Mouse (Mus musculus): ENCODE results near the gene Ffar1. TPM values are rescaled to one million over a fixed set of nuclear protein-coding genes. Genes with fewer than 3 reads are reported as not detected.
"Not testable (repeated sequence)": the region's sequence is repeated elsewhere in the genome, so short reads cannot be mapped to it uniquely, and the experiment has no call there.

The Ffar1 gene
- polyA plus RNA-seq, 1 experiment from 2014 or later: not detected

DNA sequence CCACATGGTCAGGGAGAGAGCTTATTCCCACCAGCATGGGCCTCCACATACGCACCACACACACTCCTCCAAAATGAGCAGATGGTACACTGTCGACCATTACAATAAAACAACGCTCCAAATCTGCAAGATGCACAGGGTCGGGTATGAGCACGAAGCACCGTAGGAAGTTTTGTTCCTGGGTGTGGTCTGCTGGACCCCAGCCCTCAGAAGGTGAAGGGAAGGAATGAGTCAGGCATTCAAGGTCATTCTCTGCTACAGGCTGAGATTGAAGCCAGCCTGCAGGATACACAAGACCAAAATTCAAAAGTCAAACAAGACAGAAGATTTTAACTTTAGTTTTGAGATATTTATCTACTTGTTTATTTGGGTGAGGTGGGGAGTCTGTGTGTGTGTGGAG, 13.4 kb downstream of the Ffar1 start:
- H3K36me3 ChIP-seq: no peaks in the 10 kb centered on the region
- no peak overlapping the region for H3K4me2 ChIP-seq
- H3K9ac ChIP-seq: no peak overlapping the region
- H3K9me3 ChIP-seq (replicated peaks): no peaks in the 10 kb centered on the region
- H3K27ac ChIP-seq: no peak overlapping the region
- no peak overlapping the region for H3K4me3 ChIP-seq (replicated peaks)
- DNase-seq (no peak), ATAC-seq (ENCODE audit: low read depth) (no peak)
- H3K27me3 ChIP-seq: no peaks in the 10 kb centered on the region
- WGBS (ENCODE audit: insufficient replicate concordance): 57% methylated on average over 6 of the region's 6 CpGs
- peaks cover 11% of the 10 kb centered on the region for H3K4me1 ChIP-seq (replicated peaks)

DNA sequence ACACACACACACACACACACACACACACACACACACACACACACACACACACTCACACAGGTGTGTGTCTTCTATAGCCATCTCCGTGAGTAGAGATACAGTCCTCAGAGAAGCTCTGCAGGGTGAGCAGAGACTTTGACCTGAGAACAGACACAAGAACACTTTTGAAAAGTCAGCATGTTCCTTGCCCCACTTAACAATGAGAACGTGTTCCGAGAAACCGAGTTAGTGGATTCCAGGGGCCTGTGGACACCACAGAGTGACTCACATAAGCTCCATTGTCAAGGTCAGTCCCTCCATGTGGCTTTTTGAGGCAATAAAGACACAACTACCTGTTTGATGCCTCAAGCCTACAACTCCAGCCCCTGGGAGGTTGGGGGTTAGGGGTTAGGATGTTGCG, 14.0 kb downstream of the Ffar1 start:
- H3K27me3 ChIP-seq: no peaks in the 10 kb centered on the region
- H3K36me3 ChIP-seq: no peaks in the 10 kb centered on the region
- no peak overlapping the region for H3K9ac ChIP-seq
- no peak overlapping the region for H3K27ac ChIP-seq
- H3K4me3 ChIP-seq (replicated peaks): no peak overlapping the region
- H3K4me1 ChIP-seq (replicated peaks): peaks cover 11% of the 10 kb centered on the region
- no peak overlapping the region for H3K4me2 ChIP-seq
- DNase-seq (no peak), ATAC-seq (ENCODE audit: low read depth) (no peak)
- 57% methylated on average over 5 of the region's 5 CpGs for WGBS (ENCODE audit: insufficient replicate concordance)
- no peaks in the 10 kb centered on the region for H3K9me3 ChIP-seq (replicated peaks)

- no peak for ATAC-seq (ENCODE audit: low read depth)
- Histone ChIP-seq H3K4me3 (replicated peaks) (no peak overlapping the region), H3K36me3 (no peaks in the 10 kb centered on the region), H3K4me2 (no peak overlapping the region), H3K9me3 (replicated peaks) (no peaks in the 10 kb centered on the region), H3K4me1 (replicated peaks) (peaks cover 15% of the 10 kb centered on the region), H3K27me3 (no peaks in the 10 kb centered on the region), H3K27ac (no peak overlapping the region), H3K9ac (no peak overlapping the region)
- WGBS (ENCODE audit: insufficient replicate concordance): 39% methylated on average over 2 of the region's 2 CpGs
- no peak for DNase-seq
Measured at GRCm38 (mm10) chr7:30846505-30847053, 14.8 kb downstream of the Ffar1 start.

DNA sequence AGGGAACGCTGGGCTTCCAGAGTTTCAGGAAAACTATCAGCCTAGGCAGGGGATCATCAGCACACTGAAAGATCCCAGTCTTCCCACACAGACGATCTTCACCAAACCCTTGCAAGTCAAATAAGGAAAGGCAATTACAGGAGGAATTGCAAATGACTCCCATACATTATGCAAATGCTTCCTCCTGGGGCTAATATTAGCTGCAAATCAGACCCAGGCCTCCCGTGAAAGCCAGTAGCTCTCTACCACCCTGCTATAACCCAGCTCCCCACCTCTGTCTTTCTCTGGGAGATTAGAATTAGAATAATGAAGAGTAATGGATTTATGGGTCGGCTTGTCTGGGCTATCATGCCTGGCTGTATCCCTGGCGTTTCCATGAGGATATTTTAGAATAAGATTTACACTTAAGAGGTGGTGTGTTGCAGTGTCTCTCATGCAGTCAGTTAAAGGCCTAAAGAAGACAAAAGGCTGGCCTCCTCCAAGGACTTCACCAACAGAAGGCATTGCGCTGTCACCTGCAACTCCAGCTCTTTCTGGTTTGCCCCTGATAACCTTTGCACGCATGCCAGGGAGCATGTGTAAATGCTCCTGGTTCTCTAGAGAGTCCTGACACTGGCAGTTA, 16.6 kb downstream of the Ffar1 start:
- Histone ChIP-seq H3K9ac (no peak overlapping the region), H3K4me1 (replicated peaks) (peaks cover 20% of the 10 kb centered on the region), H3K36me3 (no peaks in the 10 kb centered on the region), H3K27me3 (no peaks in the 10 kb centered on the region), H3K4me2 (no peak overlapping the region), H3K9me3 (replicated peaks) (no peaks in the 10 kb centered on the region), H3K27ac (no peak overlapping the region), H3K4me3 (replicated peaks) (no peak overlapping the region)
- WGBS (ENCODE audit: insufficient replicate concordance): 47% methylated on average over 7 of the region's 7 CpGs
- no peak for DNase-seq
- ATAC-seq (ENCODE audit: low read depth): no peak

GRCm38 (mm10) chr7:30842092-30842491, 19.3 kb downstream of the Ffar1 start:
- Histone ChIP-seq H3K4me3 (replicated peaks) (no peak overlapping the region), H3K4me1 (replicated peaks) (peaks cover 20% of the 10 kb centered on the region), H3K27ac (no peak overlapping the region), H3K36me3 (no peaks in the 10 kb centered on the region), H3K9me3 (replicated peaks) (no peaks in the 10 kb centered on the region), H3K9ac (no peak overlapping the region), H3K4me2 (no peak overlapping the region), H3K27me3 (no peaks in the 10 kb centered on the region)
- no peak for DNase-seq
- WGBS (ENCODE audit: insufficient replicate concordance): 21% methylated on average over 5 of the region's 5 CpGs
- no peak for ATAC-seq (ENCODE audit: low read depth)

DNA sequence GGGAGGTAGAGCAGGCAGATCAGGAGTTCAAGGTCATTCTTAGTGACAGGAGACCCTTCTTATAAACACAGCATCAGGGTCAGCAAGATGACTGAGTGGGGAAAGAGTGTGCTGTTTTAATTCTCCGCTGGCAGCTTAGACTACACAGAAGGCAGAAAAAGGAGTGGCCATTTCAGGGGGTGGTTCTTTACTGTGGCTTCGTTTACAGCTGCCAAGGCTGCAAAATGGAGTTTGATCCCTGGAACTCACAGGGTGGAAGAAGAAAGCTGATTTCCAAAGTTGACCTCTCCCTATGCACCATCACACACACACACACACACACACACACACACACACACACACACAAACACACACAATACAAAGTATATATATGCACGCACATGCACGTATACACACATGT, 20.0 kb downstream of the Ffar1 start:
- no peaks in the 10 kb centered on the region for H3K36me3 ChIP-seq
- no peaks in the 10 kb centered on the region for H3K9me3 ChIP-seq (replicated peaks)
- H3K27me3 ChIP-seq: no peaks in the 10 kb centered on the region
- 60% methylated on average over 4 of the region's 4 CpGs for WGBS (ENCODE audit: insufficient replicate concordance)
- no peak overlapping the region for H3K4me2 ChIP-seq
- ATAC-seq (ENCODE audit: low read depth) (no peak), DNase-seq (no peak)
- peaks cover 20% of the 10 kb centered on the region for H3K4me1 ChIP-seq (replicated peaks)
- no peak overlapping the region for H3K9ac ChIP-seq
- H3K4me3 ChIP-seq (replicated peaks): no peak overlapping the region
- no peak overlapping the region for H3K27ac ChIP-seq

DNA sequence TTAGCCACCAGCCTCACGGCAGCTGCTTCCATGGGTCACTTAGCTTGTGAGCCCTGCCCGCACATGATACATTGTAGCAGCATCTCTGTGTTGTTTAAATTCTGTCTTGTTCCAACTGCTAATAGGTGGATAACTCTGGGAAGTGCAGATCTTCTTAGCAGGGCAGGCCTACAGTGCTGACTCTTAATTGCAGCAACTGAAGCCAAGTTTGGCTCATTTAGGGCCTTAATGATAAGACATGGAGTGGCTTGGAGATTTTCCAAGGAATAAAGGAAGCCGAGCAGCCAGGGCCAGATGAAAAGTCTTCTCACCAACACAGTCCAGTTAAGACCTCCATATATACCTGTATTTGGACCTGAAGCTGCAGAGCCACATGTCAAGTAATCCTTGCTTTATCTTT, 21.1 kb downstream of the Ffar1 start:
- WGBS (ENCODE audit: insufficient replicate concordance): 59% methylated on average over 3 of the region's 3 CpGs
- no peak overlapping the region for H3K4me3 ChIP-seq (replicated peaks)
- no peak for DNase-seq
- H3K27ac ChIP-seq: no peak overlapping the region
- no peak overlapping the region for H3K9ac ChIP-seq
- no peak for ATAC-seq (ENCODE audit: low read depth)
- H3K36me3 ChIP-seq: no peaks in the 10 kb centered on the region
- no peaks in the 10 kb centered on the region for H3K27me3 ChIP-seq
- H3K9me3 ChIP-seq (replicated peaks): no peaks in the 10 kb centered on the region
- H3K4me2 ChIP-seq: no peak overlapping the region
- H3K4me1 ChIP-seq (replicated peaks): peaks cover 20% of the 10 kb centered on the region

DNA sequence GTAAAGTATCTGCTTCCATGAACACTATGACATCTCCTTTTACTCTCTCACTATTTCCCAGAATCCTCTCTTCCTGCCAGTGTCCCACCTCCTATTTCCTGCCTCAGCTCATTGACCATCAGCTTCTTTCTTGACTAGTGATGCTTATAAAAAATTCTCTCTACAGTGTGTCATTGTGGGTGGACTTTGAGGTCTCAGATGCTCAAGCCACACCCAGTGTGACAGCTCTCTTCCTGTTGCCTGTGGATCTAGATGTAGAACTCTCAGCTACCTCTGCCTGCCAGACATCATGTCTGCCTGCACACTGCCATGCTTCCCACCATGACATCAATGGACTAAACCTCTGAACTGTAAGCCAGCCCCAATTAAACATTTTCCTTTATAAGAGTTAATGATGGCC, 24.1 kb downstream of the Ffar1 start:
- Histone ChIP-seq H3K9ac (no peak overlapping the region), H3K4me1 (replicated peaks) (peaks cover 9% of the 10 kb centered on the region), H3K4me2 (no peak overlapping the region), H3K36me3 (no peaks in the 10 kb centered on the region), H3K27me3 (no peaks in the 10 kb centered on the region), H3K9me3 (replicated peaks) (no peaks in the 10 kb centered on the region), H3K27ac (no peak overlapping the region), H3K4me3 (replicated peaks) (no peak overlapping the region)
- no peak for ATAC-seq (ENCODE audit: low read depth)
- no peak for DNase-seq

DNA sequence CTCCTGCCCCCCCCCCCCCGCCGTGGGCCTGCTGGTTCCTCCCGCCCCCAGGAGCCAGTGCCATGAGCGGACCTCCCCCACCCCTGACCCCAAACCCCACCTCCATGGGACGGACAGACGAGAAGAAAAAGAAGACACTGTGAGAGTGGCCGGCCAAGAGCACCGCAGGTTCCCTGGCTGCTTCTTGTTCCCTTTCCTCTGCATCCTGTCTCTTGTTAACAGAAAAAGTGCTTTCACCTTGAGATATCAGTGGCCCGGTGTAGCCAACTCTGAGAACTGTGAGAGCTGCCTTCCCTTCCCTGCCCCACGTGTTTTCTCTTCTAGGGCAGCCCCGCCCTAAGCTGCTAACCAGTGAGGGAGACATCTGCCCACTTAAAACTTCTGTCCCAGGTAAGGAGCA, 28.7 kb downstream of the Ffar1 start:
- DNase-seq; H3K9me3 ChIP-seq (replicated peaks); H3K36me3 ChIP-seq; H3K27me3 ChIP-seq; H3K4me2 ChIP-seq; H3K9ac ChIP-seq; ATAC-seq (ENCODE audit: low read depth); H3K27ac ChIP-seq; H3K4me1 ChIP-seq (replicated peaks); H3K4me3 ChIP-seq (replicated peaks): not testable (repeated sequence)
- 23% methylated on average over 8 of the region's 11 CpGs for WGBS (ENCODE audit: insufficient replicate concordance)

- no peaks in the 10 kb centered on the region for H3K36me3 ChIP-seq
- WGBS (ENCODE audit: insufficient replicate concordance): 38% methylated on average over 16 of the region's 17 CpGs
Measured at GRCm38 (mm10) chr7:30832261-30832660, 29.1 kb downstream of the Ffar1 start.

GRCm38 (mm10) chr7:30829428-30829827, 31.9 kb downstream of the Ffar1 start:
- ATAC-seq (ENCODE audit: low read depth) (no peak), DNase-seq (no peak)
- H3K27me3 ChIP-seq: no peaks in the 10 kb centered on the region
- H3K4me3 ChIP-seq (replicated peaks): no peak overlapping the region
- H3K9me3 ChIP-seq (replicated peaks): no peaks in the 10 kb centered on the region
- H3K27ac ChIP-seq: no peak overlapping the region
- no peak overlapping the region for H3K9ac ChIP-seq
- H3K4me1 ChIP-seq (replicated peaks): 0 out of 2 replicates have a peak, but pooled peaks cover 3% of the 10 kb centered on the region
- WGBS (ENCODE audit: insufficient replicate concordance): 47% methylated on average over 3 of the region's 3 CpGs
- no peak overlapping the region for H3K4me2 ChIP-seq
- H3K36me3 ChIP-seq: no peaks in the 10 kb centered on the region

More at GRCm38 (mm10) chr7:30832261-30832660, 29.1 kb downstream of the Ffar1 start:
- DNase-seq (no peak), ATAC-seq (ENCODE audit: low read depth) (no peak)
- Histone ChIP-seq H3K4me3 (replicated peaks) (no peak overlapping the region), H3K27me3 (no peaks in the 10 kb centered on the region), H3K9ac (no peak overlapping the region), H3K27ac (no peak overlapping the region), H3K9me3 (replicated peaks) (no peaks in the 10 kb centered on the region), H3K4me2 (no peak overlapping the region), H3K4me1 (replicated peaks) (0 out of 2 replicates have a peak, but pooled peaks cover 3% of the 10 kb centered on the region)

DNA sequence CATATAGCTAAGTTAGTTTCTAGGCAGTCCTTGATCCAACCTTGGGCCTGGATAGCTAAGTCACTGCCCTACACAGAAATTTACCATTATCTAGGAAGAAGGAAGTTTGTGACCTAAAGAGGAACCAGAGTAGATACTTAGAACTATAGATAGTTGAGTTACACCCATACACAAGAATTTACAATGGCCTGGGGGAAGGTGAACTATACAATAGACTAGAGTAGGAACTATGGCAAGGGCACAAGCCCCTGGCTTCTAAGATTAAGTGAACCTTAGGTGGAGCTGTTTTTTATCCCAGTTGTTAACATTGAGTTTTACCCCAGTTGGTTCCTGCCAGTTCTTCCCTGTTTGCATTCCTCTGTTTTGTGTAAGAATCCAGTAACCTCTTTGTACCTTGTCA, 32.5 kb downstream of the Ffar1 start:
- not testable (repeated sequence) for H3K27ac ChIP-seq; H3K9me3 ChIP-seq (replicated peaks); H3K9ac ChIP-seq; H3K4me3 ChIP-seq (replicated peaks); H3K27me3 ChIP-seq; H3K4me2 ChIP-seq; ATAC-seq (ENCODE audit: low read depth); DNase-seq; H3K36me3 ChIP-seq; H3K4me1 ChIP-seq (replicated peaks)
